Mouse (Mus musculus) CD4-positive, CD25-positive, alpha-beta regulatory T cell, adult 2 months (primary cell): ENCODE measurements around the gene Scly.
A peak's percentile ranks its signal among the peaks of the same experiment; 100 is the strongest.

Source experiments
- DNase-seq: peaks from one replicate; pipeline ENCODE4 v3.0.0-alpha.2; 2012; ENCODE audit warnings: low read depth, low spot score

The Scly gene

GRCm38 (mm10) chr1:91297799-91298744, at the start of gene Scly:
Gene Scly, plus strand, starts transcription at chr1:91298338.
- peak; percentile 93 for DNase-seq

GRCm38 (mm10) chr1:91248970-91249369, 49.2 kb upstream of the Scly start:
- DNase-seq, result no peak

GRCm38 (mm10) chr1:91249564-91250414, 48.3 kb upstream of the Scly start, which contains the start of gene Ube2f:
Gene Ube2f, plus strand, starts transcription at chr1:91250304.
- peak; percentile 93 for DNase-seq

- peak; percentile 43 for DNase-seq
Measured at GRCm38 (mm10) chr1:91250415-91251147, 47.6 kb upstream of the Scly start.

GRCm38 (mm10) chr1:91251148-91251650, 46.9 kb upstream of the Scly start:
- peak; percentile 22 for DNase-seq

GRCm38 (mm10) chr1:91251927-91252326, 46.2 kb upstream of the Scly start:
- DNase-seq, result peak; percentile 48

- DNase-seq, result no peak
Measured at GRCm38 (mm10) chr1:91257918-91258317, 40.2 kb upstream of the Scly start.

- DNase-seq, result peak; percentile 14
Measured at GRCm38 (mm10) chr1:91259794-91260193, 38.3 kb upstream of the Scly start.

GRCm38 (mm10) chr1:91262508-91262907, 35.6 kb upstream of the Scly start:
- no peak for DNase-seq

- DNase-seq, result no peak
Measured at GRCm38 (mm10) chr1:91272260-91272659, 25.9 kb upstream of the Scly start.

- no peak for DNase-seq
Measured at GRCm38 (mm10) chr1:91276581-91276980, 21.6 kb upstream of the Scly start.

GRCm38 (mm10) chr1:91277480-91277879, 20.7 kb upstream of the Scly start:
- DNase-seq, result no peak

GRCm38 (mm10) chr1:91278410-91279119, 19.6 kb upstream of the Scly start:
- peak; percentile 16 for DNase-seq

GRCm38 (mm10) chr1:91279126-91279525, 19.0 kb upstream of the Scly start:
- DNase-seq, result peak; percentile 49

GRCm38 (mm10) chr1:91282582-91282981, 15.6 kb upstream of the Scly start:
- no peak for DNase-seq

- DNase-seq, result no peak
Measured at GRCm38 (mm10) chr1:91289375-91289774, 8.8 kb upstream of the Scly start.

- no peak for DNase-seq
Measured at GRCm38 (mm10) chr1:91292101-91292825, 5.9 kb upstream of the Scly start.

- no peak for DNase-seq
Measured at GRCm38 (mm10) chr1:91295544-91295943, 2.6 kb upstream of the Scly start.

- peak; percentile 33 for DNase-seq
Measured at GRCm38 (mm10) chr1:91299026-91299706, 1.0 kb downstream of the Scly start.
